Mouse (Mus musculus) c-Kit-negative CD71-positive TER-119-positive erythroid progenitor cells, embryonic 14.5 days (primary cell): Measurements from ENCODE around the gene Mccc2.
A peak's percentile ranks its signal among the peaks of the same experiment; 100 is the strongest.
"Not testable (repeated sequence)": the region's sequence is repeated elsewhere in the genome, so short reads cannot be mapped to it uniquely, and the experiment has no call there.

Experiments used
- DNase-seq: peaks from one replicate; pipeline ENCODE4 v3.0.0-alpha.2; 2013; ENCODE audit warnings: low read depth, low spot score

Gene Mccc2

DNA sequence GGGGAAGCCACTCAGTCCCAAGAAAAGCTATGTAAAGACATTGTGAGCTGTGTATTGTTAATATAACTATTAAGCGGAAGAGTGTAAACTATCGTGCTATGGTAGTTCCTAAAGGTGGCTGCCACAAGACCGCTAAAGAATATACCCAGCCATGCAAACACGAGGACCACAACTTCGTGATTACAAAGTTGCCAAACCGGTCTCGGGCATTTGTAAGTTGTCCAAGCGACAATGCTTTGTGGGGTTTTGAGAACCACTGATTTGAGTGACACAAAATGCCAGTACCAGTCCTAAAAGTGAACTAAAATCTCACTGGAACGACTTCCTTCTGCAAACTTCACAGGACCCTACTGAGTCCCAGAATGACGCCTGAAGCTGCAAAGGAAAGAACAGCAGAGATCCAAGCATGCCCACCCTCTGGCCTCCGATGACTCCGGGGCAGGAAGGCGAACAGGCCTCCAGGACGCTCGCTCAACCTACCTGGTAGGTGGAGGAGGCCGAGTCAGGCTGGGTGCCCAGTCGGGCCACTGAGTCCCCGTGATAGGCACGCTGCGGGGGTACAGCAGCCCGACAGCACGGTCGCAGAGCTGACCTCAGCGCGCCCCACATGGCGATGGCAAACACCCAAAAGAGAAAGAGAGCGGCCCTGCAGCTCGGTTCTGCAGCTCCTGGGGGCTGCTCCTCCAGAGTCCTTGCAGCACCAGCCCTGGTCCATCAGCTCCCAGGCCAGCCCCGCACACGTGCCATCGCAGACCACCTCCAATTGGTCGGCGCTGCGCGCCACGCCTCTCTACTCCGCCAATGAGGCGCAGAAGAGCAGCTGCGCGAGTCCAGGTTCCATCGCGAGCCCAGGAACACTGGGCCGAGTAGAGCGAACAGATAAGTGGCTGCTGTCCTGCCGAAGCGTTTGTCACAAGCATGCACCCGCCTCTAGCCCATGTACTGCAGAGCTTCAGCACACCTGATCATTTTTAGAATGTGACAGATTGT, at the start of gene Mccc2:
Mccc2 (minus strand) TSS at position 734 of the 990 bp plus-strand sequence.
- peak; percentile 69 for DNase-seq

DNA sequence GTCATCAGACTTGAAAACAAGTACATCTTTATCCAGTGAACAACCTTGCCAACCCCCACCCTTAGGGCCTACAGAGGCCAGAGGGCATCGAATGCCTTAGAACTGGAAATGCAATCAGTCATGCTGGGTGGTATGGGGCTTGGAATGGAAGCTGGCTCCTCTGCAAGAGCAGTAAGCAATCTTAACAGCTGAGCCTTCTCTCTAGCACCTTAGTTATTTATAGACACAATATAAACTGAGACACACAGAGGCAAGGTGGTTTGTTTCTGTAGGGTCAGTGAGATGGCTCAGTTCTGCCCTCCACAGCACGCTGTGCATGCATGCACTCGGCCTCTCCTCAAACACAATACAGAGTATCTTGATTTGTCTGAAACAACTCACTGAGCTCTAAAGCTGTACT, 48.5 kb upstream of the Mccc2 start:
- DNase-seq: no peak

DNA sequence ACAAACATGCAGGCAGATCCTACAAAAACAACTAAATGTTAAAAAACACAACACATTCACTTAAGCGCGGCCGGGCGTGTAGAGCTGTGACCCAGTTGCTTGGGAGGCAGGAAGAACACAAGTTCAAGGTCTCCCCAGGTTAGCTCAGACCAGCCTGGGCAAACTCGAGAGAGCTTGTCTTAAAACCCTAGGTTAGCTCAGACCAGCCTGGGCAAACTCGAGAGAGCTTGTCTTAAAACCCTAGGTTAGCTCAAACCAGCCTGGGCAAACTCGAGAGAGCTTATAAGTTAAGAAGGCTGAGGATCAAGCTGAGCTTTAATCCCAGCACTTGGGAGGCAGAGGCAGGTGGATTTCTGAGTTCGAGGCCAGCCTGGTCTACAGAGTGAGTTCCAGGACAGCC, 42.3 kb upstream of the Mccc2 start:
- DNase-seq: not testable (repeated sequence)

DNA sequence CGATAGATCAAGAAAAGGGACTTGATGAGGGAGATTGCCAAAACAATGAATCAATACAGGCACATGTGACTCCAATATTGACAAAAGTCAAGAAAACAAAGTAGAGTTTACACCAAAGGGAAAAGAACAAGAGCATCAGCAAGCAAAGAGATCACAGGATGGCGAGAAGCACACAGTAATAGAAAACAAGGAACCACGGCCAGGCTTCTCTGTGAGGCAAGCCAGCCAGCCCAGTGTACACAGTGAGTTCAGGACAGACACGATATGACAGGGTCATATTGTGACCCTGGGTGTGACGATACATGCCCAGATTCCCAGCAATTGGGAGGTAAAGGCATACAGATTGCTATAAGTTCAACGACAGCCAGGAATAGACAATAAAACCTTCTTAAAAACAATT, 10.6 kb upstream of the Mccc2 start:
- no peak for DNase-seq

DNA sequence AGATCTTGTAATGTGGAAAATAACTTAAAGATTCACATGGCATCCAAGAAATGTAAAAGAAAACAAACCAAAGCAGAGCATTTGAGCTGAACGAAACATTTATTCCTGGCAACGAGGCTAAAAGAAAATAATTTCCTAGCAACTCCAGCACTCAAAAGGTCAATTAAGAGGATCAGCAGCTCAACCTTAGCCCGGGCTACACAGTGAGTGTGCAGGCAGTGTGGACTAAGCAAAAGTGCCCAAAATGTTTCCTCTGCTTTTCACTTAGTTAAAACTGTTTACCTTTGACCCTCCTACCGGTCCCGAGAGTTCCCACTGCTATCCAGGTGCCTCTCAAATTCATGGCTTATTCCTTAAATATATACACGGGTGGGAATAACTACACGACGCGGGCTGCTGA, 1.5 kb upstream of the Mccc2 start:
- DNase-seq: no peak

DNA sequence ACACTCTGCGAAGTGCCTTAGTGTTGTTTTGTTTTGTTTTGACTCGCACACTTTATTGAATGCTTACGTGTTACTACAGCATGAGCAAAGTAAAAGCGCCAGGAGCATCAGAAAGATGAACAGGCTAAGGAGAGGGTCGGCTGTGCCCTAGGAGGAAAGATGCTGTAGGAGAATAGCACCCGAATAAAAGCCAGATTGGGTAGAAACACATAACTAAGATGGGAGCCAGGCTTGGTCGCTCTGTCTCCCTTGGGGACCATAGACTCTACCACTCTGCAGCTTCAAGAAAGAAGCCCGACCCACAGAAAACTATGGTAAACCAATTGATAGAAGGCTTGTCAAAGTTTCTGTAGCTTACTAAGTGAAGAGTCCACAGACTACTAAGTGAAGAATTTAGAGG, 498 bp upstream of the Mccc2 start:
- DNase-seq: no peak

DNA sequence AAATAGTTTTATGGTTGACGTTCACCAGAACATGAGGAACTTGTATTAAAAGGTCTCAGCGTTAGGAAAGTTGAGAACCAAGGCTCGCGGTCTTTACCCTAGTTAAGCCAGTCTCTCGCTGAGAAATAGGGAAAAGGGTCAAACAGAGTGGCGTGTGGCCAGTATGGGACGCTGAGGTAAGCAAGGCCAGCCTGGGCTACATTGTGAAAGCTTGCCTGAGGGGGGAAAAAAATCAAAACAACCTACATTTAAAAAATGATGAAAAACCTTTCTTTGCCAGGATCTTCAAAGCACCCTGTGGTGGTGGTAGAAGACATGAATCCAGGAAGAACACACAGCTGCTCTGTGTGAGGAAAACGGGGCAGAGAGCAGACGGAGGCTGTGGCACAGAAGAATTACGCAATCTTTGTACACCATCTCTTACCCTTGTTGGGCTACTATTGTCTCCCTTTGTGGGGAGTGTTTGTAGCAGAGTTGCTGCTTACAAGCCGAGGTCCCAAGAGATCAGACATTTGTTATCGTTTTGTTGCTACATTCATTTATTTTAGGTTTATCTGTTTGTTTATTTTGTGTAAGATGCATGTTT, 9.4 kb downstream of the Mccc2 start:
- no peak for DNase-seq

DNA sequence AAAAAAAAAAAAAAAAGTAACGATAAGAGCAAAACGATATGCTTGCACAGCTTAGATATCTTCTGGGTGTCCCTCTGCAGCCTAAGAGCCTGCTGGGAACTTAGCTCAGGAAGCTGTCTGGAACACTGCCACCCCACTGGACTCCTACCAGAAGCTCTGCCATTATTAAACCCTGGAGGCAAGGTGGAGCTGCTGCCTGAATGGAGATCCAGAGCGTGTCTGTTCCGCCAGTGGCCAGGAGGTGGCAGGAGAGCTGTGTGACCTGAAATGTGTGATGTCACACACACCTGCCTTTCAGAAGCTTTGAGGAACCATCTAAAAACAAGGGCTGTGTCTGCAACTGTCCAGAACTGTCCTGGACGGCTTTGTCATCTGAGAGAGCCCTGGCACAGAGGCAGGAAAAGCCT, 13.6 kb downstream of the Mccc2 start:
- no peak for DNase-seq

DNA sequence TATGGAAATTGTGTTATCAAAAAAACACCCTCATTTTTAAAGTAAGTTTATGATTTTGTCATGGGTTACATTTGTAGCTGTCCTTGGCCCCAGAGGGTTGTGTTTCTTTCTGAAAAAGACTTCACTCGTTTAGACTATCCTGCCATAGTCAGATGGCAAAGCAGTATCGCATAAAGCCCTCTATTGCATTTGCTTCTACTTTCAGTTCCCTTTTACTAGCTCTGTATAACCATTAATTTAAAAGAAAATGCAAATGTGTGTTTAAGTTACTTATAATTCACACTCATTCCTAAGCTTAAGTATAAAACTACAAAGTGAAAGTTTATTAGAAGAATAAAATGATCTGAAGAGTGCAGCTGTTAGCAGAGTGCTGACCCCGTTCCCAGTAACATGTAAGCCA, 16.4 kb downstream of the Mccc2 start:
- DNase-seq: no peak

DNA sequence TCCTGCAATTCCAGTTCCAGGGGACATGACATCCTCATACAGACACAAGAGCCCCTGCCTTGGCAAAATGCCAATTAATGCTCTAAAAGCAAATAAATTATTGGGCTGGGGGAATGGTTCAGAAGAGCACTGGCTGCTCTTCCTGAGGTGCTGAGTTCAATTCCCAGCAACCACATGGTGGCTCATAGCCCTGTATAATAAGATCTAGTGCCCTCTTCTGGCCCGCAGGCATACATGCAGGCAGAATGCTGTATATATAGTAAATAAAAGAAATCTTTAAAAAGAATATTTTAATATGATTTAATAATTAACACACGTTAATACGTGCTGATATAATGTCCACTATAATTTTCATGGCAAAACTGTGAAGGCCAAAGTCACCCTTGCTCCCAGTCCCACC, 17.3 kb downstream of the Mccc2 start:
- DNase-seq: no peak

DNA sequence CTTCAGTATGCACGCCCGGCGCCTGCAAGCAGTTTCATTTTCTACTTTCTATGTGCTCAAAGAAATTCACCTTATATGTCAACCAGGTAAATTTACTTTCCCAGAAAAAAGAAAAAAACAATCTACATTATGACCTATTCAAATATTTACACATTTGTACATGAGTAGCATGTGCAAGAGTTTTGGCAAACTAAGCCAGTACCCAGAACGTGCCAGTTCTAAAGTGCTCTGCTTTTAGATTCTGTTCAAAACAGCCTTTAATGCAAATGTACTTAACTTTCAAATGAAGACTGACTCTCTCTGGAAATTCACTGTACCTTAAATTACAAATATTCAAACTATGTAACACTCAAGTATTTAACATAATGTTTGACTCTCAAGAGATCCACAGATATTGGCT, 25.8 kb downstream of the Mccc2 start:
- DNase-seq: no peak

DNA sequence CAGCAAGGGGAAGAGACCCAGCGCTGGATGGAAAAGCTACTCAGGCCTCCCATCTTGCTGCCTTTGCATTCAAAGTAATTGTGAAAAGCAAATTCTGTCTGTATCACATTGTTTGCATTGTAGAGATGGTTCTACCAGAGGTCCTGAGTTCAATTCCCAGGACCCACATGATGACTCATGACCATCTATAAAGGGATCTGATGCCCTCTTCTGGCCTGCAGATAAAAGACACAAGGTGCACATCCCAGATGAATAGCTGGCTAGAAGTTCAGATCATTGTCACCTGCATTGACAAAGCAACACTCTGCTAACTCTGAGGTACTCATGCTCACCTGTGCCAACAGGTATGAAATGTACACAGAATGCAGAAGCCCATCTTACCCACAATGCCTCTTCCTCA, 32.1 kb downstream of the Mccc2 start:
- DNase-seq: no peak

DNA sequence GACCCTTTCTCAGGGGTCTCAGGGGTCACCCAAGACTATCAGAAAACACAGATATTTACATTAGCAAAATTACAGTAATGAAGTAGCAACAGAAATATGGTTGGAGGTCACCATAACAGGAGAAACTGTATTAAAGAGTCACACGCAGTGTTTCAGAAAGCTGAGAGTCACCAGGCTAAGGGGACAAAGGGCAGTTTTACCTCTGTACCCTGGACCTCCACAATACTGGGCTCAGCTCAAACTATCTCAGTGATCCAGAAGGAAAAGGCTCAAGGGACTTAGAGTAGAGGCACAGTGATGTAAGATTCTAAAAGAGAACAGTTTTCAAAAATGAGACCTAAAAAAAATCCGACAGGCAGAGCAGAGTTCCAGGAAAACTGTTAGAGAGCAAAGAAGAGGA, 36.0 kb downstream of the Mccc2 start:
- DNase-seq: no peak

DNA sequence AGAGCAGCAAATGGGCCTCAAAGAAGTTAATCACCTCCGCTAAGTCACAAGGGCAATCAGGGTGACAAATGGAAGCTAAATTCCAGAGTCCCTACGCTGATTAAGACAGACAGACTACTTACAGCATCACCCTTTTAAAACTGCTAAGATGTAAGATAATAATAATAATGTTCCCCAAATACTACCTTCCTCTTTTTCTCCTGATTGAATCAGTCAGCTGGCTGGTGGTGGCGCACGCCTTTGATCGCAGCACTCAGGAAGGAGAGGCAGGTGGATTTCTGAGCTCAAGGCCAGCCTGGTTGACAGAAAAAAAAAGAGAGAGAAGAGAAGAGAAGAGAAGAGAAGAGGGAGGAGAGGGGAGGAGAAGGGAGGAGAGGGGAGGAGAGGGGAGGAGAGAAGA, 45.4 kb downstream of the Mccc2 start:
- DNase-seq: no peak

DNA sequence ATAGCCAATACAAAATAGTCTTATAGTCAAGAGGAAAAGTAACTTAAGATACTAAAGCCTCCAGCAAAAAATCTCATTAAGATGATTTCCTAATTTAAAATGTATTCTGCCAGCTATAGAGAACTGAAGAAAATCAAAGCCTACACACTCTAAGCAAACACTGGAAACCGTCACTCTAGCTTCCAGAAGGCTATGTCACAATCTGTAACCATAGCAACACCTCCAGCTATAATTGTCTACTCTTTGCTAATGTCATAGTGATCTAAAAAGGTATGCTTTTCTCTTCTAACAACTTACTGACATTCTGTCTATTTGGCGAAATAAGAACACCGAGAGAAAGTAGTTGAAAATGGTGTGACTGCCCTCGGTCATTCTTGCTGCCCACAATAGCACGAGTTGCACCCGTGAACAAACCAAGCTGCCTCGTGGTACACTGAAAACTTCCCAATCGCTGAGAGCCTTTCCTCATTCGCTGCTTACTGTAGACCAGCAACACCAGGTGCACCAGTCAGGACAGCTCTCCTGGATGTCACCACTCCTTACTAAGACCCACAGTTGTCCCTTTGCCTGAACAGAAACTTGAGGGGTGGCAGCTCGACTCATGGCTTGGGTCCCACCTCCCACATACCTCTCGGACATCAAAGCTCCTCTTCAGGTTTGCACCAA, 48.3 kb downstream of the Mccc2 start:
- DNase-seq: no peak

DNA sequence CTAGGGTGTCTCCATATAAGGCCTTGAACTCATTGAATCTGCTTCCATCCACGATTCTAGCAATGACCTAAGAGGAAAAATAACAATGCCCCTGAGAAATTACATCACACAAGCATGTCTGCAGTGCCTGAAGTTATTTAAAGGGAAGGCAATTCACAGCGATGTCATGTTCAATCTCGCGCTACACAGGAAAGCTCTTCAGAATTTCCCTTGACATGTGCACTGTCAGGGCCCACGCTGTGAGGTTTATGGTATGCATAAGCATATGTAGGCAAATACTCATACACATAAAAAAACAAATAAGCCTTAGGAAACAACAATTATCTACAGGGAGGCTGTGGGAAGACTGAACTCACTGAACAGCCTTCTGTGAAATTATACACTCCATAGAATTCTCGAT, 51.6 kb downstream of the Mccc2 start:
- DNase-seq: no peak

DNA sequence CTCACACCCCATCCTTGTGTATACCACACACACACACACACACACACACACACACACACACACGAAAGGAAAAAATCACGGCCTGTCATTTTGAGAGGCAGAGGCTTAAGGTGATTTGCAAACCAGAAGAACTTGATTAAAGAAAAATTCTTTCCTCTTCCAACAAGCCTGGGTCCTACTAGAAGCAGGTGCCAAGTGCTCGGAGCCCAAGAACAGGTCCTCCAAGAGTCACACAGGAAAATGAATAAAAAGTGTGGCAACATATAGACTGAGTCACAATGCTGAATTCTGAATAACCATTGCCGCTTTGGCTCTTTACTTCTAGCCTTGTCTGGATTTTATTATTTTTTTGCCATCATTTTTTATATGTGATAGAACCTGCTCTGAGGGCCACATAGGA, 53.8 kb downstream of the Mccc2 start:
- no peak for DNase-seq

DNA sequence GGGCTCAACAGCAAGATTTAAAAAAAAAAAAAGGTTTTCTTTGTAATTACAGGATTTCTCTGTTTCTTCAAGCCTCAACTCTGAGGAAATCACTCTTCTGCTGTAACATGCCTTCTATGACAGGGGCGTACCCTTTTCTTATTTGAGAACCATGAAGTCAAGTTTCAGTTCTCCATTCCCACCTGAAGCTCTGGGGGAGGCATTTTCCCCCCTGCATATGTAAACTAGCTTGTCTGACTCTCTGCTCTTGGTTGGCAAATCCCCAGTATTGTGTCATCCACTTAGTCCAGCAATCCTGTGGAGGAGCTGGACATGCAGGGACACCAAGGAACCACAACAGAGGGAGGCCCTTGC, 59.9 kb downstream of the Mccc2 start:
- DNase-seq: no peak

DNA sequence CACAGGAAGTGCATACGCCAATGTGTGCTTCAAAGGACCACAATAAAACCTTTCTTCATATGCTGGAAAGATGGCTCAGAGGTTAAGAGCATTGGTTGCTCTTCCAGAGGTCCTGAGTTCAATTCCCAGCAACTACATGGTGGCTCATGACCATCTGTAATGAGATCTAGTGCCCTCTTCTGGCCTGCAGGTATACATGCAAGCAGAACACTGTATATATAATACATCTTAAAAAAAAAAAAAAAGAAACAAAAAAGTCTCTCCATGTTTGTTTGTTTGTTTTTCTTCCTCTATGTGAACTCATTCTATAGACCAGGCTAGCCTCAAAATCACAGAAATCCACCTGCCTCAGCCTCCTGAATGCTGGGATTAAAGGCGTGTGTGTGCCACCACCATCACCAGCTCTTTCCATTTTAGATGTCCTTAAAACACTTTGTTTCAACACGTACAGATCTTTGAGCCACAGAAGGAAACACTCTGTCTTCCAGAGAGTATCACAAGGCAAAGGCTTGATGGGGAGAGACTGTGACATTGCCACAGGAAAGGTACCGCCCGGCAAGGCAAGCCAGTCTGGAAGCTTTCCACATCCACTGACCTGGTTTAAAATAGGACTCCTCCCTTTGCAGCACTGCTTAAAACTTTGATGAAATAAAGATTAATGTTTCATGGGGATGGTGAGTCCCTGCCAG, 60.4 kb downstream of the Mccc2 start:
- DNase-seq: no peak

DNA sequence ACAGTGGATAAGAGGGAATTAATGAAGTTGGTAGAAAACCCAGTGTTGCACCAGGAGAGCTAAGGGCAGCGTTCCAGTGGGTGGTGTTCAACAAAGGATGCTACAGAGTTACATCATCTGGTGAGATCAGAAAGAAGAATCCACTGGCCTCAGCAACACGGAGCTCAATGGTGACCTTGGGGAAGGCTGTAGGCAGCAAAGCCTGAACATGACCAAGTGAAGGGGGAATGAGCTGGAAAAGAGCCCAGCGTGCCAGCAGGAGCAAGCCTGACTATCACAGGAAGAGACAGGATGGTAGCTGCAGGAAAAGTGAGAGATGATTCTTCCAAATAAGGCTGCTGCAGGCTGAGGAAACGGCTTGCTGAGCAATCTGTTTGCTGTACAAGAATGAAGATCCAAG, 68.0 kb downstream of the Mccc2 start:
- DNase-seq: no peak

DNA sequence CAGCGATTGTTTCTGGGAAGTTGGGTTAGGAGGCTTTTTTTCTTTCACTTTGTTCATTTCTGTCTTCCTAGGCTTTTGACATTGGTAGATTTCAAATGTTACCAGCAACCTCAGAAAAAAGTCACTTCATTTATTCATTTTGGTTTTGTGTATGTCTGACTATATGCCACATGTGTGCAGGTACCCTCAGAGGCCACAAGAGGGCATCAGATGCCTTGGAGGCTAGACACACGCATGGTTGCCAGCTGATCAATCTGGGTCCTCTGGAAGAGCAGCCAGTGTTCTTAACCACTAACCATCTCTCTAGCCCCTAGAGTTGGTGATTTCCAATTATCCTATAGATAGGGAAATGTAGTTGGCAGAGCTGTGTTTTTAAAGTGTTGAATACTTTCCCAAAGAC, 71.9 kb downstream of the Mccc2 start:
- no peak for DNase-seq

DNA sequence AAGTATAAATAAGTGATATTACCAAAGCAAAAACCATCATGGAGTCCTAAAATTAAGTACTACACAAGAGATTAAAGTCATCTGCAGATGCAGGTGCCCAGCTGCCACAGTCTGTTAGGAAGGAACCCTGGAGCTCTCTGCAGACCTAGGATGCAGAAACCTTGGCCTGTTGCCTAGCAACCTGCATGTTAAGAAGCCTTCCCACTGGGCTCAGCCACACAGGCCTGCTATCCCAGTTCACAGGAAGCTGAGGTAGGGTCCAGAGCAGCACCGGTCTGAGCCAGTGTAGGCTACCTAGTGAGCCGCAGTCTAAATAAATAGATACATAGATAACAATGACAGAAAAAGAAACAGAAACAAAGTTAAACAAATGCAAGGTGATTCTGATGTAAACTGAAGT, 74.8 kb downstream of the Mccc2 start:
- DNase-seq: no peak
